Mouse (Mus musculus) olfactory bulb, adult 2 months (tissue): ENCODE results near the gene Mettl16. TPM values are rescaled to one million over a fixed set of nuclear protein-coding genes. Genes with fewer than 3 reads are reported as not detected.

ENCODE experiments used
- H3K27ac ChIP-seq: fragments of 200-500 bp; 2 replicates; pipeline ENCODE4 v1.5.1; 2012; ENCODE audit warnings: low read depth, low read length; ENCODE audit not compliant: insufficient read depth
- H3K4me1 ChIP-seq: fragments of 200-500 bp; 2 replicates; pipeline ENCODE4 v1.6.1; 2012; ENCODE audit warnings: low read length; ENCODE audit not compliant: control insufficient read depth, insufficient read depth
- H3K4me3 ChIP-seq: fragments of 200-500 bp; 2 replicates; pipeline ENCODE4 v1.5.1; 2012; ENCODE audit warnings: mild to moderate bottlenecking, low read depth, low read length, moderate library complexity; ENCODE audit not compliant: insufficient read depth
- CTCF ChIP-seq: fragments of 200-500 bp; IDR thresholded peaks from 2 replicates; pipeline ENCODE4 v1.5.1; 2012; ENCODE audit warnings: low read depth, mild to moderate bottlenecking, low read length, moderate library complexity; ENCODE audit not compliant: insufficient read depth
- POLR2A ChIP-seq: fragments of 200-500 bp; IDR thresholded peaks from 2 replicates; pipeline ENCODE4 v1.6.1; 2012; ENCODE audit warnings: mild to moderate bottlenecking, low read depth, low read length, moderate library complexity; ENCODE audit not compliant: insufficient read depth
- WGBS: fragments of 180-500 bp; shearing (Covaris S2); methylation state at CpG from one replicate; pipeline ENCODE4 v1.1.7; 2018; 5-methylcytosine and 5-hydroxymethylcytosine counted together
- polyA plus RNA-seq: library from polyadenylated mRNA; stranded (reverse); fragments of >200 nt; gene quantifications from 2 replicates; pipeline ENCODE4 v1.2.4, GENCODE M21; 2012; ENCODE audit warnings: low replicate concordance; ENCODE audit not compliant: missing spikeins, insufficient read depth, insufficient read length

The Mettl16 gene
- polyA plus RNA-seq, 1 experiment = not detected

DNA sequence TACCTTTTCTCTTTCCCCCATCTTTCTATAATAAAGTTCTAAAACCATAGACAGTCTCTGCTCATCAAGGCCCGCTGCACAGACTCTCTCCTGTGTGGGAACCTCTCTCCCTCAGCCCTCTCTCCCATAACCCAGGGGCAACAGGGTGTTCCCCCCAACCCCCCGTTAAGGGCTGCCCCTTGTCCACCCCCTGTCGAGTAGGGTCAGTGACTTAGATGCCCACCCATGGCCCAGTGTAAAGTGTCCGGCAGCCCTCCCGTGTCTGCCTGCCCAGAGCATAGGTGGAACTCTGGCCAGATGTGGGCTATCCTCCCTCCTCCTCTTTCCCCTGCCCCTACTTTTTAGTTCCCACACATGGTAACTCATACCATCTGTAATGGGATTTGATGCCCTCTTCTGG is 40.9 kb downstream of the Mettl16 start:
- H3K4me3 ChIP-seq = no peak overlapping the region
- TF ChIP-seq POLR2A (no peak), CTCF (no peak)

DNA sequence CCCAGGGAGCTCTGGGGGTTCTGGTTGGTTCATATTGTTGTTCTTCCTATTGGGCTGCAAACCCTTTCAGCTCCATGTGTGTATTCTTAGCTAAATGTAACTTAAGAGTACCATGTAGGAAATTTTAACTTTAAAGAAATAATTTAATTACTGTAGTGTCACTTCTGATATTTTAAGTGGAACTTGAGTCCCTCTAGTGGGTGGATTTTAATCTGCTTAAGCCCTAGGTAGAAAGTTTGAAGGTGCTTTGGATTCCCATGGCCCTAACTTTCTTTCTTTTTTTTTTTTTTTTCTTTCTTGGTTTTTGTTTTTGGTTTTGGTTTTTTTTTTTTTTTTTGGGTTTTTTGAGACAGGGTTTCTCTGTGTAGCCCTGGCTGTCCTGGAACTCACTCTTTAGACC is 45.2 kb downstream of the Mettl16 start:
- TF ChIP-seq POLR2A (no peak), CTCF (no peak)
- H3K27ac ChIP-seq = no peak overlapping the region
- no peaks in the 10 kb centered on the region for H3K4me1 ChIP-seq
- no peak overlapping the region for H3K4me3 ChIP-seq

More for the DNA sequence above, 40.9 kb downstream of the Mettl16 start:
- WGBS = 94% methylated on average over 5 of the region's 5 CpGs
- no peaks in the 10 kb centered on the region for H3K4me1 ChIP-seq
- H3K27ac ChIP-seq = no peak overlapping the region

DNA sequence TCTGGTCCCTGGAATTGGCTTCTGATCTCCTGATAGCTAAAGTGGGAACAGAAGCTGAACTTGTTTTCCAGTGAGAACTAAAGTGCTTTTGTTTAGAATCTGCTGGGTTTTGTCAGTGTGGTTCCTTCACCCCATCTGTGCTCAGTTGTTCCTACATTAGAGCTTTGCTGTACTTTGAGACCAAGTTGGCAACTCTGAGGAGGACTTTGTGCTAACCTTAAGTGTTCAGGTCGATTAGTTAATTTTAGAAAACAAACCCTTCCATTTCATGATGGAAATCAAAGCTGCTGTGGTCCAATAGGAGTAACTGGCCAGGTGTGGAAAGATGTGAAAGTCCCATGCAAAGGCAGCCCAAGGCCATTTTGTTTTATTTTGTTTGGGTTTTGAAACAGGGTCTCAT is 50.3 kb downstream of the Mettl16 start:
- 66% methylated on average over 1 of the region's 1 CpGs for WGBS
- Histone ChIP-seq H3K27ac (no peak overlapping the region), H3K4me1 (peaks cover 5% of the 10 kb centered on the region), H3K4me3 (no peak overlapping the region)
- TF ChIP-seq POLR2A = no peak
- TF ChIP-seq CTCF = no peak

DNA sequence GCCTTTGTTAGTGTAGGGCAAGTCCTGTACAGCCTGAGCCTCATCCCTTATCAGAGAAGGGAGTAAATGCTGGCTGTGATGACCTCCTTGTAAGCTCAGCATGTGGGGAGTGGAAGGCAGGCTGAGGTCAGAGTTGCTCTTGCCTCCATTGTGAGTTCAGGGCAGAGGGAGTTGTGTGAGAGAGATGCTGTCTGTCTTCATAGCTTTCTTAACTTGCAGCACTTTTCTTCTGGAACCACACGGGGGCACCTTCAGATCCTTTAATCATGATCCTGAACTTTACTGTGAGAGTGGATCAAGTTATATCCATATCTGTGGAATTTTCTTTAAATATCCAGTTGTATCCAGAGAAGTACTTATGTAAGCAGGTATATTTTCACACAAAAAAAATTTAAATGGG is 50.8 kb downstream of the Mettl16 start:
- TF ChIP-seq CTCF = no peak
- no peak for TF ChIP-seq POLR2A
- H3K4me1 ChIP-seq = peaks cover 8% of the 10 kb centered on the region
- H3K4me3 ChIP-seq = no peak overlapping the region
- H3K27ac ChIP-seq = 0 out of 2 replicates have a peak overlapping the region, but pooled peaks have one; percentile 33
- 15% methylated on average over 1 of the region's 1 CpGs for WGBS

DNA sequence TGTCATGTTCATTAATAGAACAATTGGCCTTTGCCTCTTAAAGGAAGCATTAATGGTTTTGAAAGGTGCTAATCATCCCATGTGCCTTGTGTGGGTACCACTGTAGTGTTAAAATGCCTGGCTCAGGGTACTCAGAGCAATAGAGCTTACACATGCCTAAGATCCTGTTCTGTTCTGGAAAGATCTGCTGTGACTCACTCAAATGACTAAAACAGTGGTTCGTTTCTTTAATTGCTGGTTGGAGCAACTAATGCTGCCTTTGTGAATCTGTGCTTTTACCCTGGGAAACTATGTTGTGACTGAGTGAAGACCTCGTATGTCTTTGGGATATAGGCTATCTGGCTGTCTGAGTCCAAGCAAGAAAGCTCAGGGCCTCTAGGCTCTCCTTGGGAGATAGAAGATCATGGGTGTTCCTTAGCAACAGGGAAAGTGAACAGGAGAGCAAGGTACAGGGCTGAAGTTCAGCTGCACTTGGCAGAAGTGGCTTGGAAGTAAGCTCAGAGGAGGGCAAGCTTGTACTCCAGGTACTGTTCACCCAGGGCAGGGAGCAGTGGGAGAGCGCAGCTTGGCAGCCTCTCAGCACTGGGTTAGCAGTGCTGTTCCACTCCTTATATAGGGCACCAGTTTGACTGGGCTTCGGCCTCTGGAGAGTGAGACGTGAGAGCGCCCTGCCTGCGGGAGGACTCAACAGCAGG is 52.3 kb downstream of the Mettl16 start:
- Histone ChIP-seq H3K4me1 (peaks cover 8% of the 10 kb centered on the region), H3K4me3 (no peak overlapping the region), H3K27ac (no peak overlapping the region)
- 48% methylated on average over 7 of the region's 7 CpGs for WGBS
- TF ChIP-seq CTCF = no peak
- no peak for TF ChIP-seq POLR2A

DNA sequence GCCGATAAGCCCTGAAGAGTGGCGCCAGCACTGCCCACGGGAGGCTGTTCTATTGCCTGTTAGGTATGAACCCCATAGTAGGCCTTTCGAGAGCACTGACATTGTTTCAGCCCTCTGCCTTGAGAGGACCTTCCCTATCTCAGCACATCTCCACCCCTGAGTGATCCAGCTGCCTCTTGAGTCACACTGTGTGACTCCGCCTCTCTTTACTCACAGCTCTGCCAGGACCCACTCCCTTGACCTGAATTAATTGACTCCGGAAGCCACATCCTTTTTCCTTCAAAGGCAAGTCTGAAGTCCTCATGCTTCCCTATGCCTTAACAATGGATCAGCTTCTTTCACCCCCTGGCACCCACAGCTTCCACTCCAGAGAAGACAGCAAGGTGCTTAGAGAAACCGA is 55.5 kb downstream of the Mettl16 start:
- peaks cover 13% of the 10 kb centered on the region for H3K4me1 ChIP-seq
- H3K4me3 ChIP-seq = no peak overlapping the region
- no peak overlapping the region for H3K27ac ChIP-seq
- TF ChIP-seq CTCF (no peak), POLR2A (no peak)
- WGBS = 79% methylated on average over 7 of the region's 7 CpGs

DNA sequence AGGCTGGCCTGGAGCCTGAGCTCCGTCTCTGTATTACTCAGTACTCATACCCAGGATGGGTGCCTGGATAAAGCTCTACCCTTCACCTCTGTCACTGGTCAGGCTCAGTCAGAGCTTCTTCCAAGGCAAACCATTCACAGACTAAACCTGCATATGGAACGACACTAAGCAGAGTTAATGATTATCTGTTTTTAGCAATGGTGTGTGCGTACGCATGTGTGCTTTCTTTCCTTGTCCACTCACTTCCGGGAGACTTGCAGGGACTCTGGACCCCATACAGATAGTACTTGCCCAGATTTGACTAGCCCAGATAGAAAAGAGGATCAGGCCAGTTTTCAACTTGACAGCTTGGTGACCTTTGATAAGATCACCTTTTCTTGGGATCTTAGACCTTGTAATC is 56.1 kb downstream of the Mettl16 start:
- H3K4me3 ChIP-seq = no peak overlapping the region
- no peak overlapping the region for H3K27ac ChIP-seq
- TF ChIP-seq POLR2A = no peak
- no peak for TF ChIP-seq CTCF
- 92% methylated on average over 5 of the region's 5 CpGs for WGBS
- H3K4me1 ChIP-seq = peaks cover 13% of the 10 kb centered on the region

DNA sequence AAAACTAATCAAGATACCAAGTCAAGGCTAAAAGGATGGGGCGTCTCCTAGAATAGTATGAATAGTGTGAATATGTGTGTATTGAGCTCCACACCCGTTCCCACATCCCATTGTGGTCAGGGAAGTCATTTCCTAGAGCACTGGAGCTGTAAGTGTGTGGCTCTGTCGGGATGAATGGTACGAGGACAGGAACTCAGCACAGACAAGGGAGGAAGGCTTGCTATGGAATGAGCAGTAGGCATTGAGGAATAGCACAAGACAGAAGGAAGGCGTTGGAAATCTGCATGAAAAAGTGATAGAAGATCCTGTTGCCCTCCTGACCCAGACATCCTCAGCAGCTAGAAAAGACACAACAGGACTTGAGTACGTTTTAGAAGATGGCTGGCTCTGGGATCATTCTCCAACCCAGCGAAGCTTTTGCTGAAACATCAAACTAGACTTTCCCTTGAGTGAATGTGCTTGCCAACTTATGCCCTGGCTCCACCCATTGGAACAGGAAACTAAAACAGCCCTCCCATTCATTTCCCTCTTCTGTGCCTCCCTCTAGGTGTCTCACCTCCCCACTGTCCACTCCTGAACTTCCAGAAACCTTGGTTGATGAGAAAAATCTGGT is 57.3 kb downstream of the Mettl16 start:
- 81% methylated on average over 7 of the region's 7 CpGs for WGBS
- no peak overlapping the region for H3K4me3 ChIP-seq
- TF ChIP-seq CTCF (no peak), POLR2A (no peak)

DNA sequence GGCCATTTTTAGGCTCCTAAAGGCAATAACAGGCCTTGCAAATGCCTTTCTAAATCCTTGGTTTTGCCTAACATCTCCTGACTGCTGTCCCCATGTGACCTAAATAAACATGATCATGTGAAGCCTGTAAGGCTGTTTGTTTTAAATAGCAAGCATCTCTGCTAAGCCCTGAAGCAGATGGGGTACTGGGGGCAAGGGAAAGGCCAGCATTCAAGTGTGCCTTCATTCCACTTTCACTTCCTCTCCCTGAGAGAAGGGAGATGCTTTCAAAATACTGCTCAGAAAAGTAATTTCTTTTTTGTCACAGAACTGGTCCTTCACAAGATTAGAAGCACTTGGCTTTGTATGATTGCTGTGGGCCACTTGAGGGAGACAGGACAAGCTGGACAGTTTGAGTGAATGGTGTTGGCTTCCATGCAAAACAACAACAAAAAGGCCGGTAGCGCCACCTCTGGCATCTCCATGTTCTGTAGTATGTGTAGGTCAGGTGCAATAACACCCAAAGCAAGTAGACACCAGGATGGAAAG is 57.8 kb downstream of the Mettl16 start:
- TF ChIP-seq CTCF (no peak), POLR2A (no peak)
- WGBS = 48% methylated on average over 2 of the region's 2 CpGs
- no peak overlapping the region for H3K27ac ChIP-seq
- no peak overlapping the region for H3K4me3 ChIP-seq
- peaks cover 19% of the 10 kb centered on the region for H3K4me1 ChIP-seq

More for the DNA sequence above, 57.3 kb downstream of the Mettl16 start:
- Histone ChIP-seq H3K4me1 (peaks cover 18% of the 10 kb centered on the region), H3K27ac (no peak overlapping the region)
